Mouse (Mus musculus) embryonic facial prominence, embryonic 12.5 days (tissue): ENCODE data around the gene Cog3. TPM values are rescaled to one million over a fixed set of nuclear protein-coding genes. Genes with fewer than 3 reads are reported as not detected.

Experiments
- ATAC-seq: fragments of 200-750 bp; cut with Nextera tagmentation; 2 replicates; pipeline ENCODE4 v1.8.0; 2017; ENCODE audit not compliant: insufficient number of reproducible peaks, insufficient read depth, low FRiP score, low TSS enrichment
- H3K27ac ChIP-seq: fragments of 300-500 bp; sonication (generic); 2 replicates; pipeline ENCODE4 v1.5.1; 2016; ENCODE audit warnings: mild to moderate bottlenecking
- H3K27me3 ChIP-seq: fragments of 300-500 bp; sonication (generic); 2 replicates; pipeline ENCODE4 v1.6.1; 2016; ENCODE audit warnings: mild to moderate bottlenecking, moderate library complexity
- H3K36me3 ChIP-seq: fragments of 300-500 bp; sonication (generic); 2 replicates; pipeline ENCODE4 v1.6.1; 2016; ENCODE audit warnings: mild to moderate bottlenecking
- H3K4me1 ChIP-seq: fragments of 300-500 bp; sonication (generic); 2 replicates; pipeline ENCODE4 v1.6.1; 2016
- H3K4me2 ChIP-seq: fragments of 300-500 bp; sonication (generic); replicated peaks from 2 replicates; pipeline ENCODE4 v1.6.1; 2016; ENCODE audit warnings: mild to moderate bottlenecking, moderate library complexity
- H3K4me3 ChIP-seq: fragments of 300-500 bp; sonication (generic); 2 replicates; pipeline ENCODE4 v1.5.1; 2016; ENCODE audit warnings: mild to moderate bottlenecking
- H3K9ac ChIP-seq: fragments of 300-500 bp; sonication (generic); 2 replicates; pipeline ENCODE4 v1.6.1; 2016; ENCODE audit warnings: mild to moderate bottlenecking, moderate library complexity
- H3K9me3 ChIP-seq: fragments of 300-500 bp; sonication (generic); 2 replicates; pipeline ENCODE4 v1.6.1; 2016; ENCODE audit warnings: mild to moderate bottlenecking, moderate library complexity
- WGBS: fragments of 180-500 bp; shearing (Covaris S2); methylation state at CpG from one replicate; pipeline ENCODE4 v1.1.7; 2016; 5-methylcytosine and 5-hydroxymethylcytosine counted together
- polyA plus RNA-seq: library from polyadenylated mRNA; unstranded; fragments of >200 nt; fragmentation: Nextera tagmentation; extraction: Ambion mirVana; gene quantifications from 2 replicates; pipeline ENCODE4 v1.2.1, GENCODE M21; 2016

Cog3 gene
- polyA plus RNA-seq: 25.4 and 27.1 TPM in 2 replicates

- Histone ChIP-seq H3K27me3 (0 out of 2 replicates have a peak, but pooled peaks cover 2% of the 10 kb centered on the region), H3K4me2 (peak within 1 kb of the TSS; percentile 89), H3K4me3 (peak within 1 kb of the TSS; percentile 91), H3K27ac (peak within 1 kb of the TSS; percentile 78), H3K36me3 (no peaks in the 10 kb centered on the region), H3K4me1 (peaks cover 12% of the 10 kb centered on the region), H3K9me3 (no peaks in the 10 kb centered on the region), H3K9ac (peak within 1 kb of the TSS; percentile 94)
- under 1% methylated on average over 78 of the region's 78 CpGs for WGBS
- peak; percentile 97 for ATAC-seq
These were observed at the start of gene Cog3 for GRCm38 (mm10) chr14:75753991-75754817. TSS of gene Cog3 (minus strand) at chr14:75754517.

GRCm38 (mm10) chr14:75797769-75798386, 43.6 kb upstream of the Cog3 start:
- H3K36me3 ChIP-seq: no peaks in the 10 kb centered on the region
- H3K27me3 ChIP-seq: no peaks in the 10 kb centered on the region
- WGBS: 34% methylated on average over 5 of the region's 5 CpGs
- no peak overlapping the region for H3K9ac ChIP-seq
- ATAC-seq: no peak
- H3K4me2 ChIP-seq: no peak overlapping the region
- H3K27ac ChIP-seq: no peak overlapping the region
- no peaks in the 10 kb centered on the region for H3K9me3 ChIP-seq
- peaks cover 5% of the 10 kb centered on the region; the same call in 1 of the 2 replicates for H3K4me1 ChIP-seq
- H3K4me3 ChIP-seq: no peak overlapping the region

DNA sequence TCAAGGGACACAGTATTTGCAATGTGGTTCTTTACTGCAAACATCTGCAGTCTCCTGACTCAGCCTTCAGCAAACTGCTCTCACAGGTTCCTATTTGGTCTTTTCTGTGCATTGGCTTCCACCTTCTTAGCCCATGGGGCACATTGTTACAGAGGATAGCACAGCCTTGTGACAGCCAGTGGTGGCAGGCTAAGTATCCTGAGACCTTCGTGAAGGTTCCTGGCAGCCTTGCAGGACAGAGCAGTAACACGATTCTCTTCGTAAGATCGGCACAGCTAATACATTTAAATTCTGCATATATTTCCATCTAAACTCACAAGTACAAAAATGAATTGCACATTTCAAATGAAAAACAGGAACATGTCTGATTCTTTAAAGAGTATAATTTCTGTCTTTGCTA, 41.6 kb upstream of the Cog3 start:
- H3K9me3 ChIP-seq: no peaks in the 10 kb centered on the region
- H3K27ac ChIP-seq: no peak overlapping the region
- H3K36me3 ChIP-seq: no peaks in the 10 kb centered on the region
- no peak overlapping the region for H3K4me3 ChIP-seq
- ATAC-seq: no peak
- no peaks in the 10 kb centered on the region for H3K27me3 ChIP-seq
- H3K4me2 ChIP-seq: no peak overlapping the region
- 76% methylated on average over 4 of the region's 4 CpGs for WGBS
- peaks cover 5% of the 10 kb centered on the region; the same call in 1 of the 2 replicates for H3K4me1 ChIP-seq
- no peak overlapping the region for H3K9ac ChIP-seq

GRCm38 (mm10) chr14:75794726-75795125, 40.4 kb upstream of the Cog3 start:
- H3K27ac ChIP-seq: no peak overlapping the region
- WGBS: 75% methylated on average over 5 of the region's 5 CpGs

DNA sequence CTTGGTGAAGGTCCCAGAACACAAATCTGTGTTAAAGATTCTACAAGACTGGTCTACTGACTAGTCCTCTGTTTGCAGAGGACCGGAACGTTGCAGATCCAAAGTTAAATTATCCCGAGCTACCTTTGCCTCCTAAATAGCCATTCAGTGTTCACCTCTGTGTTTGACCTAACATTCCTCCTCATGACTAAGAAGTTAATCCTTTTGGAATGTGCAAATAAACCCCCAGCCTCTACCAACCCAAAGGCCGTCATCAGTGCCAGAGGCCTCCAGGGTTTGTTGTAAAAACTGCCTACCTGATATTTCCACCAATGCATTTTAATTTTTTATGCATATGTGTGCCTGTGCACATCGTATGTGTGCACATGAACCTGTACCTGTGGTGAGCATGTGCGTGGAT, 40.0 kb upstream of the Cog3 start:
- no peak for ATAC-seq
- Histone ChIP-seq H3K36me3 (no peaks in the 10 kb centered on the region), H3K4me1 (peaks cover 5% of the 10 kb centered on the region; the same call in 1 of the 2 replicates), H3K9me3 (no peaks in the 10 kb centered on the region), H3K4me3 (no peak overlapping the region), H3K9ac (no peak overlapping the region), H3K4me2 (no peak overlapping the region), H3K27me3 (no peaks in the 10 kb centered on the region; the same call in 1 of the 2 replicates), H3K27ac (no peak overlapping the region)
- WGBS: 68% methylated on average over 6 of the region's 6 CpGs

More at GRCm38 (mm10) chr14:75794726-75795125, 40.4 kb upstream of the Cog3 start:
- no peaks in the 10 kb centered on the region for H3K27me3 ChIP-seq
- H3K9me3 ChIP-seq: no peaks in the 10 kb centered on the region
- ATAC-seq: no peak
- H3K36me3 ChIP-seq: no peaks in the 10 kb centered on the region
- H3K4me2 ChIP-seq: no peak overlapping the region
- peaks cover 5% of the 10 kb centered on the region; the same call in 1 of the 2 replicates for H3K4me1 ChIP-seq
- no peak overlapping the region for H3K9ac ChIP-seq
- no peak overlapping the region for H3K4me3 ChIP-seq

GRCm38 (mm10) chr14:75793110-75793509, 38.8 kb upstream of the Cog3 start:
- Histone ChIP-seq H3K9me3 (no peaks in the 10 kb centered on the region), H3K4me3 (no peak overlapping the region), H3K27ac (no peak overlapping the region), H3K36me3 (no peaks in the 10 kb centered on the region), H3K4me1 (peaks cover 4% of the 10 kb centered on the region; the same call in 1 of the 2 replicates), H3K9ac (no peak overlapping the region), H3K4me2 (no peak overlapping the region), H3K27me3 (peaks cover 11% of the 10 kb centered on the region)
- ATAC-seq: no peak
- WGBS: 87% methylated on average over 4 of the region's 4 CpGs

- Histone ChIP-seq H3K9me3 (no peaks in the 10 kb centered on the region), H3K9ac (no peak overlapping the region), H3K4me3 (no peak overlapping the region), H3K4me2 (no peak overlapping the region), H3K27ac (no peak overlapping the region), H3K4me1 (no peaks in the 10 kb centered on the region), H3K27me3 (peaks cover 16% of the 10 kb centered on the region), H3K36me3 (no peaks in the 10 kb centered on the region)
- 82% methylated on average over 3 of the region's 3 CpGs for WGBS
- ATAC-seq: no peak
These were observed 37.1 kb upstream of the Cog3 start for GRCm38 (mm10) chr14:75791372-75791771.

DNA sequence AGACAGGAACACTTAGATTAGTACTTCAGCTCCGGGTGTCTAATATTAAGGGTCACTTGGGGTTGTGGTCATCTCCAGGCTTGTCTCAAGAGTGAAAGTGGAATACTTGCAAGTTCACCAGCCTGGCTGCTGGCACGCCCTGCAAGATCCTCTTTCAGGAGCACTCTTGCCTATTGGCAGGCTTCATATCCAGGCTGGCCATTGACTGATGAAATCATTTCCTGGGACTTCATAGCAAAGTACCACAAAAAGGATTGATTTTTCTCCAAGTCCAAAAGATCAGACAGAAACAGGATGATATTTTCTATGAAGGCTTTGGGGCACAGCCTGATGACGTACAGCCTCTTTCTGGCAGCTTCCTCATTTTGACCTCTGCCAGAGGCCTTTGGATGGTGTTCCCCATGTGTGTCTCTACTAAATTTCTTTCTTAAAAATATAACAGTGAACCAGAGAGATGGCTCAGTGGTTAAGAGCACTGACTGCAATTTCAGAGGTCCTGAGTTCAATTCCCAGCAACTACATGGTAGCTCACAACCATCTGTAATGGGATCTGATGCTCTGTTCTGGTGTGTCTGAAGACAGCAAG, 36.2 kb upstream of the Cog3 start:
- H3K9me3 ChIP-seq: no peaks in the 10 kb centered on the region
- H3K36me3 ChIP-seq: no peaks in the 10 kb centered on the region
- H3K27me3 ChIP-seq: peaks cover 16% of the 10 kb centered on the region
- H3K4me3 ChIP-seq: no peak overlapping the region
- 80% methylated on average over 3 of the region's 3 CpGs for WGBS
- H3K27ac ChIP-seq: no peak overlapping the region
- no peak for ATAC-seq
- no peak overlapping the region for H3K9ac ChIP-seq
- H3K4me2 ChIP-seq: no peak overlapping the region
- 0 out of 2 replicates have a peak, but pooled peaks cover 3% of the 10 kb centered on the region for H3K4me1 ChIP-seq

DNA sequence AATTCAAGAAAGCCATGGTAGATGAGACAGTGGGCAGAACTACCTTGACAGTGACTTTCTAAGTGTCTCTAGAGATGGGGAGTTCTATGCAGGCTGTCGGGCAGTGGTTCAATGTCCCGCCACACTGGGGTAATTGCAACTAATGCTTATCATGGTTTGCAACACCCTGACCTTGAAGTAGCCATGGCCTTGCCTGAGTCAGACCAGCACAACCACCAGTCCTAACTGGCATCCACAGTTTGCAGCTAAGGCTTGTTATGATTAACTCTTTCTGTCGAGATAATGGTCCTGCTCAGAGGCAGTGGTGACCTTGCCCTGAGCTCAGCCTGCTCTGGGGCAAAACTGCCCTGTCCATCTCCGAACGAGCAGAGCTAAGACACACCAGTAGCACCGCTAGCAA, 35.0 kb upstream of the Cog3 start:
- Histone ChIP-seq H3K9me3 (no peaks in the 10 kb centered on the region), H3K4me3 (no peak overlapping the region), H3K27me3 (peaks cover 16% of the 10 kb centered on the region), H3K4me1 (0 out of 2 replicates have a peak, but pooled peaks cover 3% of the 10 kb centered on the region), H3K36me3 (no peaks in the 10 kb centered on the region), H3K27ac (no peak overlapping the region), H3K9ac (no peak overlapping the region), H3K4me2 (no peak overlapping the region)
- 70% methylated on average over 6 of the region's 6 CpGs for WGBS
- no peak for ATAC-seq

GRCm38 (mm10) chr14:75787794-75788175, 33.5 kb upstream of the Cog3 start:
- no peak overlapping the region for H3K4me3 ChIP-seq
- H3K4me2 ChIP-seq: peak overlapping the region; percentile 85; the same call in 1 of the 2 replicates
- H3K36me3 ChIP-seq: no peaks in the 10 kb centered on the region
- H3K9ac ChIP-seq: no peak overlapping the region
- 0 out of 2 replicates have a peak, but pooled peaks cover 3% of the 10 kb centered on the region for H3K4me1 ChIP-seq
- H3K27me3 ChIP-seq: peaks cover 16% of the 10 kb centered on the region
- H3K9me3 ChIP-seq: no peaks in the 10 kb centered on the region
- ATAC-seq: no peak
- 29% methylated on average over 7 of the region's 7 CpGs for WGBS
- no peak overlapping the region for H3K27ac ChIP-seq

DNA sequence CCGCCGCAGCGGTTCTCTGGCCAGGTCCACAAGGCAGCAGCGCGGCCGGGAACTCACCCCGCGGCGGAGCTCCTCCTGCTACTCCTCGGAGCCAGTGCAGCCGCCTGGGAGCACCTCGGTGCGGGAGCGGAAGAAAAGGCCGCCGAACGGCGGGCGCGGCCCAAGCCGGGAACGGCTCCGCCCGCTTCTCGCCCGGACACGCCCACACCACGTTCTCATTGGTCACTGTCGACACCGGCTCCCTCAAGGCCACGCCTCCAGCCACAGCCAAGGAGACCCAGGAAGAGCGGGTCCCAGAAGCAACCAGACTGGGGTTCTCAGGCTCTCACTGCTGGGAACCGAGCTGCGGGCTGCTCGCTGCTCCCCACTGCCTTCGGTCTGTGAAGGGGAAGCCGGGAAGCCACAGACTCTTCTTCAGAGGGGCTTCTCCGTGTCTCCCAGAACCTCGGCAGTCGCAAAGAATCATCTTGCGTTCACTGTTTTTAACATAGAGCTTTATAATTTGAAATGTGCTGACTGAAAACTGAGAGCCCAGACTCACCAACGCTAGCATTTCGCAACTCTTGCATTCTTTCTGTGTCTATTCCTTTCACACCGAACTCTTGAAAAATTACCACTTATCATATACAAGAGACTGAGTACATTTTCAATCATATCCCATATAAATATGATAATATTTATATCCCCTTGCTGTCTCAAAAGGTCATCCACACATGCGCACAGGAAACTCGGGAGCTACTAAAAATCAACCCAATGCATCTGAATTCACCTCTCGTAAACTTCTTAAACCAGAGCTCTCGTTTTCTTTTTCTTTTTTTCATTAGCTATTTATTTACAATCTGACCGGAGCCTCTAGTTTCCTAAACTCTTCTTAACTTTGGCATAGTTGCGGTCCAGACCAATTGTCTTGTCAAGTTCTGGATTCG, 32.8 kb upstream of the Cog3 start, which contains the start of gene Slc25a30:
TSS of gene Slc25a30 (minus strand) at position 170 of the 926 bp plus-strand sequence.
- H3K4me2 ChIP-seq: peak within 1 kb of the TSS; percentile 85
- 0 out of 2 replicates have a peak, but pooled peaks cover 3% of the 10 kb centered on the region for H3K4me1 ChIP-seq
- no peaks in the 10 kb centered on the region for H3K9me3 ChIP-seq
- H3K4me3 ChIP-seq: peak within 1 kb of the TSS; percentile 72
- H3K9ac ChIP-seq: peak within 1 kb of the TSS; percentile 65
- 7% methylated on average over 49 of the region's 51 CpGs for WGBS
- H3K36me3 ChIP-seq: no peaks in the 10 kb centered on the region
- peaks cover 16% of the 10 kb centered on the region for H3K27me3 ChIP-seq
- ATAC-seq: peak; percentile 99
- peak within 1 kb of the TSS; percentile 70; the same call in 1 of the 2 replicates for H3K27ac ChIP-seq
